Mouse (Mus musculus): ENCODE measurements around the gene Fam163a. TPM values are rescaled to one million over a fixed set of nuclear protein-coding genes. Genes with fewer than 3 reads are reported as not detected.

The Fam163a gene
- total and polyA plus RNA-seq, 3 experiments = not detected

DNA sequence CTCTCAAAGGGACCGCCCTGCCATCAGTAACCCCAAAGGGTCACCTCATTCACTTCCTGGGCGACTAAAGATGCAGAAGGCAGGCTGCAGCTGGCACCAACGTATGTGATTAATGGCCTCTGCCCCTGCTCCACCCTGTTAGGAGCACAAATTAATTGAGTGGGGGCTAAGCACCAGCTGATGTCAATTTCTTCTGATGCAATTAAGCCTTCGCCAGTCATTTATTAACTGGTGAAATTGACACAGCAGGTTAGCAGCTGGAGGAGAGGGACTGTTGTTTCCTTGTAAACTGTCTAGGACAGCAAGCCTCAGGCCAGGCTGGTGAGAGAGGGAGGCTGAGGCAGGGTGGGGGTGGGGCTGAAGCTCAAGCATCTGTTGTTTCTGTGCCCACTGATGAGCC, 114.8 kb downstream of the Fam163a start:
- Histone ChIP-seq H3K9me3 (replicated peaks; ENCODE audit: insufficient read depth, low read length) (no peaks in the 10 kb centered on the region), H3K27ac (ENCODE audit: control insufficient read depth, low read depth, low read length) (no peak overlapping the region), H3K27me3 (ENCODE audit: control insufficient read depth in 1 of 2, insufficient read depth in 2 of 2, low read length in 2 of 2) (no peaks in the 10 kb centered on the region), H3K4me1 (ENCODE audit: control insufficient read depth in 1 of 2, insufficient read depth in 2 of 2, low read length in 2 of 2) (peaks cover 0 to 10% of the 10 kb centered on the region in 2 experiments; a peak in 2 of 4 replicates), H3K36me3 (ENCODE audit: control insufficient read depth in 1 of 2, insufficient read depth in 2 of 2, low read length in 2 of 2) (peaks cover 0 to 5% of the 10 kb centered on the region in 2 experiments; a peak in 2 of 4 replicates), H3K79me2 (ENCODE audit: control insufficient read depth, insufficient read depth, low read length, poor library complexity) (no peaks in the 10 kb centered on the region), H3K9ac (ENCODE audit: control insufficient read depth, low read depth, low read length, poor library complexity, severe bottlenecking) (no peak overlapping the region), H3K4me3 (ENCODE audit: control insufficient read depth in 1 of 2, insufficient read depth in 1 of 2, low read depth in 2 of 2, low read length in 2 of 2) (no peak overlapping the region)
- TF ChIP-seq CHD2 (IDR thresholded peaks at IDR 0.05; ENCODE audit: low read length) (no peak), TBP (IDR thresholded peaks at IDR 0.05; ENCODE audit: low read depth, low read length) (no peak), MAZ (IDR thresholded peaks at IDR 0.05; ENCODE audit: low read depth, low read length) (no peak), POLR2AphosphoS2 (IDR thresholded peaks at IDR 0.05; ENCODE audit: low read length) (no peak), RCOR1 (IDR thresholded peaks at IDR 0.05; ENCODE audit: low read depth, low read length) (no peak), ZNF384 (IDR thresholded peaks at IDR 0.05; ENCODE audit: low read depth, low read length) (no peak), NELFE (IDR thresholded peaks at IDR 0.05; ENCODE audit: low read depth, low read length) (no peak), KAT2A (conservative IDR thresholded peaks at IDR 0.05; ENCODE audit: low read depth, low read length) (no peak), GATA1 (IDR thresholded peaks at IDR 0.05; ENCODE audit: low read depth, low read length) (no peak), E2F4 (IDR thresholded peaks at IDR 0.05; ENCODE audit: borderline replicate concordance, low read depth, low read length) (no peak), SIN3A (IDR thresholded peaks at IDR 0.05; ENCODE audit: low read length) (no peak), MEF2A (IDR thresholded peaks at IDR 0.05; ENCODE audit: extremely low read depth, insufficient replicate concordance, low read depth, low read length, poor library complexity, severe bottlenecking) (no peak), MXI1 (IDR thresholded peaks at IDR 0.05; ENCODE audit: low read depth, low read length) (no peak), HCFC1 (IDR thresholded peaks at IDR 0.05; ENCODE audit: low read depth, low read length) (no peak)
- no peak for DNase-seq (ENCODE audit: low read depth, low spot score)

DNA sequence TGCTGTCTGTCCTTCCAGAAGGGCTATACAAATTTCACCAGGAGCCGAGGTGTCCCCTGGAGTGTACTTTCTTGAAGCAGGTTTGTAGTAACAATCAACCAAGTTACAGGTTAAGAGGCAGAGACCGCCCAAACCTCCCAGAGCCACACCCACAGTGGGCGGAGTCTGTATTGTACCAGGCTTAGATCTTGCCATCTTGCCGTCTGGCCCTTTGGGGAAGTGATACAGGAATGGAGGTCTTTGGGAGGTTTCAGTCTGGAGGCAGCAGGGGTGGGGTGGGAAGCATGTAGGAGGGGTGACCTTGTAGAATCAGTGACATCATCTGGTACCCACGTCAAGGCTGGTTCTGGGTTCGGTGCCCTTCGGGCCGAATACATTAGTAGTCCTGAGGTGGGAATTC, 115.3 kb downstream of the Fam163a start:
- H3K9me3 ChIP-seq (replicated peaks; ENCODE audit: insufficient read depth, low read length) = no peaks in the 10 kb centered on the region
- peak; percentile 23 for DNase-seq (ENCODE audit: low read depth, low spot score)
- H3K9ac ChIP-seq (ENCODE audit: control insufficient read depth, low read depth, low read length, poor library complexity, severe bottlenecking) = no peak overlapping the region
- TF ChIP-seq MYB (IDR thresholded peaks at IDR 0.05; ENCODE audit: low read depth, low read length) = no peak
- no peak for TF ChIP-seq RAD21 (IDR thresholded peaks at IDR 0.05; ENCODE audit: low read depth, low read length)
- no peak for TF ChIP-seq MYC (IDR thresholded peaks at IDR 0.05; ENCODE audit: low read depth, low read length)
- no peak for TF ChIP-seq USF1 (IDR thresholded peaks at IDR 0.05; ENCODE audit: low read depth, low read length)
- no peak for TF ChIP-seq TCF12 (IDR thresholded peaks at IDR 0.05; ENCODE audit: low read depth, low read length)
- no peak for TF ChIP-seq POLR2AphosphoS2 (IDR thresholded peaks at IDR 0.05; ENCODE audit: low read length)
- no peak for TF ChIP-seq RCOR1 (IDR thresholded peaks at IDR 0.05; ENCODE audit: low read depth, low read length)
- TF ChIP-seq TAL1 (IDR thresholded peaks at IDR 0.05; ENCODE audit: low read length) = no peak
- no peak for TF ChIP-seq CTCF (IDR thresholded peaks at IDR 0.05 in 2 of 3, conservative IDR thresholded peaks at IDR 0.05 in 1 of 3; ENCODE audit: control insufficient read depth in 1 of 3, insufficient read depth in 1 of 3, low read depth in 2 of 3, low read length in 3 of 3, poor library complexity in 1 of 3, severe bottlenecking in 1 of 3)
- no peak for TF ChIP-seq KAT2A (conservative IDR thresholded peaks at IDR 0.05; ENCODE audit: low read depth, low read length)
- no peak for TF ChIP-seq USF2 (IDR thresholded peaks at IDR 0.05; ENCODE audit: borderline replicate concordance in 1 of 2, insufficient read depth in 1 of 2, low read depth in 1 of 2, low read length in 2 of 2)
- TF ChIP-seq SMC3 (IDR thresholded peaks at IDR 0.05; ENCODE audit: low read depth, low read length) = no peak
- TF ChIP-seq UBTF (IDR thresholded peaks at IDR 0.05; ENCODE audit: borderline replicate concordance, insufficient read depth, low read depth, low read length) = no peak
- no peak for TF ChIP-seq POLR2A (IDR thresholded peaks at IDR 0.05; ENCODE audit: control insufficient read depth in 1 of 2, insufficient read depth in 1 of 2, low read depth in 1 of 2, low read length in 2 of 2, poor library complexity in 1 of 2)
- no peak for TF ChIP-seq JUND (IDR thresholded peaks at IDR 0.05; ENCODE audit: low read depth, low read length)
- no peak for TF ChIP-seq MAFK (IDR thresholded peaks at IDR 0.05; ENCODE audit: borderline replicate concordance, low read depth, low read length)
- TF ChIP-seq ETS1 (IDR thresholded peaks at IDR 0.05; ENCODE audit: low read depth, low read length) = no peak
- no peak for TF ChIP-seq MAZ (IDR thresholded peaks at IDR 0.05; ENCODE audit: low read depth, low read length)
- no peak overlapping the region for H3K4me3 ChIP-seq (ENCODE audit: control insufficient read depth in 1 of 2, insufficient read depth in 1 of 2, low read depth in 2 of 2, low read length in 2 of 2)
- peaks cover 0 to 10% of the 10 kb centered on the region in 2 experiments; a peak in 2 of 4 replicates for H3K4me1 ChIP-seq (ENCODE audit: control insufficient read depth in 1 of 2, insufficient read depth in 2 of 2, low read length in 2 of 2)
- H3K36me3 ChIP-seq (ENCODE audit: control insufficient read depth in 1 of 2, insufficient read depth in 2 of 2, low read length in 2 of 2) = peaks cover 0 to 5% of the 10 kb centered on the region in 2 experiments; a peak in 2 of 4 replicates
- no peak overlapping the region for H3K27ac ChIP-seq (ENCODE audit: control insufficient read depth, low read depth, low read length)
- no peaks in the 10 kb centered on the region for H3K27me3 ChIP-seq (ENCODE audit: control insufficient read depth in 1 of 2, insufficient read depth in 2 of 2, low read length in 2 of 2)
- H3K79me2 ChIP-seq (ENCODE audit: control insufficient read depth, insufficient read depth, low read length, poor library complexity) = no peaks in the 10 kb centered on the region
